Mouse (Mus musculus) cerebellum, adult 18-20 months (tissue): ENCODE measurements at regions not wholly inside any gene's neighbourhood (a gene's known extent, or its start where the extent isn't known, plus 50 kb on each side); places are given as distances from the start of the nearest gene placed in this dataset.

ENCODE experiments used
- DNase-seq, 2 experiments: peaks; one replicate each; pipeline ENCODE4 v3.0.0; 2021

GRCm38 (mm10) chr3:78412669-78413419 lies 873.5 kb downstream of the Rapgef2 start:
- no peak for DNase-seq

GRCm38 (mm10) chr3:78411395-78411794 lies 874.9 kb downstream of the Rapgef2 start:
- no peak for DNase-seq

GRCm38 (mm10) chr3:78409237-78409636 lies 877.1 kb downstream of the Rapgef2 start:
- no peak for DNase-seq

- no peak for DNase-seq
Measured at GRCm38 (mm10) chr3:78405760-78406467, 880.4 kb downstream of the Rapgef2 start.

GRCm38 (mm10) chr3:78358377-78358776 lies 927.9 kb downstream of the Rapgef2 start:
- DNase-seq, result peak; percentile 13 to 36

GRCm38 (mm10) chr3:78339891-78340290 lies 946.4 kb downstream of the Rapgef2 start:
- DNase-seq, result no peak

GRCm38 (mm10) chr3:78311630-78312406 lies 974.5 kb downstream of the Rapgef2 start:
- DNase-seq, result no peak

- no peak for DNase-seq
Measured at GRCm38 (mm10) chr3:78300506-78300905, 985.8 kb downstream of the Rapgef2 start.

- no peak for DNase-seq
Measured at GRCm38 (mm10) chr3:78291894-78292293, 994.4 kb downstream of the Rapgef2 start.

GRCm38 (mm10) chr3:78284071-78284470 lies 1002.2 kb downstream of the Rapgef2 start:
- DNase-seq, result no peak

- DNase-seq, result no peak
Measured at GRCm38 (mm10) chr3:78236920-78237319, 1049.4 kb downstream of the Rapgef2 start.

- DNase-seq, result no peak
Measured at GRCm38 (mm10) chr3:78209729-78210128, 1076.6 kb downstream of the Rapgef2 start.

- no peak for DNase-seq
Measured at GRCm38 (mm10) chr3:78162601-78163000, 1123.7 kb downstream of the Rapgef2 start.

- peak; percentile 8 to 12 for DNase-seq
Measured at GRCm38 (mm10) chr3:78158450-78158849, 1127.9 kb downstream of the Rapgef2 start.
